Mouse (Mus musculus): Measurements from ENCODE around the gene Bsdc1.
A peak's percentile ranks its signal among the peaks of the same experiment; 100 is the strongest.
"Not testable (repeated sequence)": the region's sequence is repeated elsewhere in the genome, so short reads cannot be mapped to it uniquely, and the experiment has no call there.

Bsdc1 gene

DNA sequence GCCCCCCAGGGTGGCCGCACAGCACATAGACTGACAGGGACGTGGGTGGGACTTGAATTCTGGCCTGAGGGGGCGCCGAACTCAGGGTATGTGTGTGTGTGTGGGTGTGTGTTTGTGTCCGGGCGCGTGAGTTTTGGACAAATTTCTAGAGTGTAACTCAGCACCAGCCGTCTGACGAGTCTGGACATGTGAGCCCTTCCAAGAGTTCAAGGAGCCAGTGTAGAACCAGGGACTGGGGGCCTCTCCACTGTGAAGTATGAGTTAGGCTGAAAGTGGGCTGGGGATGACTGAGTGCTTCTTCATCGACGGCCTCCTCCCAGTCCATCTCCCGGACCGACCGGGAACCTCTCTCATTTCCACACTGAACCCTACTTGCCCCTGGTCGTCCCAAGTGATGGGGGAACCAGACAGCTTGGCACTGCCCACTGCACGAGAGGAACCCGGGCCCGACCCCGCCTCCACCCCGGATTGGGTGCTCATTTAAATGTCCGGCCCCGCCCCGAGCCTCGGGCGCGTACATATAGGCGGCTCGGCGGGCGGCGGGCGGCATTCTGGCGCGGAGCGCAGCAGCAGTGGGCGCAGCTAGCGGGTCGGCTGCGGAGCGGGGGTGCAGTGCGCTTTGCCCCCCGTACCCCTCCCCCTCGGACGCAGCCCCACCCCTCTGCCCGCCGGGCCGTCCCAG, 51.8 kb downstream of the Bsdc1 start, which contains the start of gene Marcksl1:
Marcksl1 (plus strand) TSS at position 496 of the 682 bp plus-strand sequence.
- peak; percentile 75 to 84 for DNase-seq (ENCODE audit: low spot score in 2 of 2)

DNA sequence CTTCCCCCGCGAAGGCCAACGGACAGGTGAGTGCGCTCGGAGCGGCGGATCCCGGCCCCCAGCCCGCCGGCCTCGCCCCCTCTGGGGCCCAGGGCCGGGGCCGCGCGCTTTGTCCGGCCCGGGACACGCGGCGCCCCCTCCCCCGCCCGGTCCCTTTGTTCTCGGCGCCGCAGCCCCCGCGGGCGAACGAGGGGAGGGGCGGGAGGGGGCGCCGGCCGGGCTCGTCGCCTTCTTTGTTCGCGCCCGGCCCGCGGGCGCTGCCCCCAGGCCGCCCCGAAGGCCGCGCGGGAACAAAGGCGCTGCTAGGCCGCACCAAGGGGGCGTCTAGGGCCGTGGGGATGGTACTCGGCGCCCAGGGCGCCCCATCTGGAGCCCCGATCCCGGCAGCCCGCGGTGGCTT, 52.5 kb downstream of the Bsdc1 start:
- no peak for DNase-seq (ENCODE audit: low spot score in 2 of 2)

DNA sequence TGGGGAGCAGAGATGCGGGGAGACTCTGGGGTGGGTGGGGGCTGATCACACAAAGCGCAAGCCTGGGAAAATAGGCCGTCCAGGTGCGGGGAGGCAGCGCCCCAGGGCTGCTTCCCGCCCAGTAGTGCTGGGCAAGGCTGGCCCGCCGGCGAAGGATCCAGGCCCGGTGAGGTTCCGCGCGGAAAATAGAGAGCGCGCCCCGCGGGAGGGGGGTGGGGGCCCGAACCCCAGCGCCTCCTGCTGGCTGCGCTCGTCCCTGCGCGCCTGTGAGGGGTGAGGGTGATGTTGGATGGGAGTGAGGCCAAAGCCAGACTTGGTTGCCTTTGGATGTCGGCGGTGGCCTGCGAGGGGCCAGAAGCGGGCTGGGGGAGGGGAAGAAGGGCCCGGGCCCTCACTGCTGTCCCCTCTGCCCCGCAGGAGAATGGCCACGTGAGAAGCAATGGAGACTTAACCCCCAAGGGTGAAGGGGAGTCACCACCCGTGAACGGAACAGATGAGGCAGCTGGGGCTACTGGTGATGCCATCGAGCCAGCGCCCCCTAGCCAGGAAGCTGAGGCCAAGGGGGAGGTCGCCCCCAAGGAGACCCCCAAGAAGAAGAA, 53.0 kb downstream of the Bsdc1 start:
- DNase-seq (ENCODE audit: low spot score in 2 of 2): peak; percentile 50 to 69

DNA sequence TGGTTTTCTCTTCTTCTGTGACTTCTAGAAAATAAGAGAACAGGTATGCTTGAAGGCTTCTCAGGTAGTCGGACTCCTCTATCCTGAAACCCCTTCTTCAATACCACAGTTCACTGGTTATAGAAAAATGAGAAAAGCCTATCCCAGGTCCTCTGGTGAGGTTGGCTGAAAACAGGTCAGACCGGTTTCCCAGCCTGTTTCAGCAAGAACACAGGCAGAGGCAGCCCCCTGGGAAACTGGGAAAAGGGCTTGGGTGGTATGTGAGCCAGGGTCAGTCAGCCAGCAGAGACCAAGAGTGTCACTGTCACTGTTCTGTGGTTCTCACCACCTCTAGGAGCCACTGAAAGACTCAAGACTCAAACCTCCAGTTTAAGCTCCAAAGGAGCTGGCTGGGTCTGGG, 55.5 kb downstream of the Bsdc1 start:
- no peak for DNase-seq (ENCODE audit: low spot score in 2 of 2)

DNA sequence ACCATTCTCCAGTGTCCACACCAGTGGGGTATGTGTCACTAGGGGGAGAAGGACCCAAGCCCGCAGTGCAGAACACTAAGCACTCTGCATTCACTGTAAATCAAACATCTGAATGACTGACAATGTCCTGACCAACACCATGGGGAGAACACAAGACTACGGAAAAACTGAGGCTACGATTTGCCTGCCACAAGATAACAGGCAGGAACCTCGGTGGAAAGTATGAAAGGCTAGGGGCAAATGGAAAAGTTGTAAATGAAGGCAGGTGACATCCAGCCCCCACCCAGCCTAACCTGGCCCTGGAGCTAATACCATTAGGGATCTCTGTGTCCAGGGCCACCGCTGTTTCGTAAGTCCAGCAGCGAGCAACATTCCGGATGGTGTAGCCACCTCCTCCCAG, 57.1 kb downstream of the Bsdc1 start:
- no peak for DNase-seq (ENCODE audit: low spot score in 2 of 2)

DNA sequence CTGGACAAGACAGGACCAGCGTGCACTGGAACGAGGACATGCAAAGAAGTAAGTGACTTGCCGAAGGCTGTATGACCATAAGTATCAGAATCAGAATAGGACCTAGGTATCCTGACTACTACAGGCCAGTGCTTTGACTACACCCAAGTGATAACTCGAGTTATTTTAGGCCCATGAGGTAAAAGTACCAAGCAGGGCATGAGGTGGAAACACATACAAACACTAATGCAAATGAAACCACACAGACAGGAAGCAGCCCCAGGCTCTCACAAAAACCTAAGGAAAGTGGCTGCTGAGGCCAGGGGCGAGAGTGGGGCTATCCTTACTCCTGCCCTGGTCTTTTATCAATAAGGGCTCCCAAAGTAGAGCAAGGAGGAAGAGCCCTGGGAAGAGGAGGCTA, 64.0 kb downstream of the Bsdc1 start:
- DNase-seq (ENCODE audit: low spot score in 2 of 2): no peak

DNA sequence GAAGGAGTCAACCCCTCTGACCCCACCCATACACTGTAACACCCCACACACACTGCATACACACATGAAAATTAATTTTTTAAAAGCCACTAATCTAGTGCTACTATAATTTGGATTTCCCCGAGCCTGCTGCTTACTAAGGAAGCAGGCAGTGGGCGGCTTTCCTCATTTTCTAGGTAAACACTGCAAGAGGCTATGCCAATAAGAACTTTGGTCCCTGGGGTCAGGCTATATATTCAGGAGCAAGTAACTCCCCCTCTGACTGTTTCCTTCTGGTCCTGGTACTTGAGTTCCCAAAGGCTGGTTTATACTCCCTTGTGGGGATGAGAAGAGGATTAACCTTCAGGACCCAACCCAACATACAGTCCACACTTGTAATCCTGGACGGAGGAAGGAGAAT, 64.5 kb downstream of the Bsdc1 start:
- no peak for DNase-seq (ENCODE audit: low spot score in 2 of 2)

DNA sequence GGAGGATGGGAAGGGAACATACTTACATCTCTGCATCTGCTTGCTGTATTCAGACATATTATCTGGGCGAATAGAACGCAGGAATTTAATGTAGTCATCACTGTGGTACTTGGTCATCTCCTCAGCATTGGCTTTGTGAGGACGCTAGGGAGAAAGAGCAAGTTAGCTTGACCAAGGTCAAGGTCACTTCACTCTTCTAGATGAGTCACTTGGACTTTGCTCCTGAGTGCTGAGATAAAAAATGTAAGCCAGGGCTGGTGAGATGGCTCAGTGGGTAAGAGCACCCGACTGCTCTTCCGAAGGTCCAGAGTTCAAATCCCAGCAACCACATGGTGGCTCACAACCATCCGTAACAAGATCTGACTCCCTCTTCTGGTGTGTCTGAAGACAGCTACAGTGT, 67.5 kb downstream of the Bsdc1 start:
- not testable (repeated sequence) for DNase-seq (ENCODE audit: low spot score in 2 of 2)
